Comparison of ENCODE assay signal across 25 mouse cellular contexts in the genomic region with DNA sequence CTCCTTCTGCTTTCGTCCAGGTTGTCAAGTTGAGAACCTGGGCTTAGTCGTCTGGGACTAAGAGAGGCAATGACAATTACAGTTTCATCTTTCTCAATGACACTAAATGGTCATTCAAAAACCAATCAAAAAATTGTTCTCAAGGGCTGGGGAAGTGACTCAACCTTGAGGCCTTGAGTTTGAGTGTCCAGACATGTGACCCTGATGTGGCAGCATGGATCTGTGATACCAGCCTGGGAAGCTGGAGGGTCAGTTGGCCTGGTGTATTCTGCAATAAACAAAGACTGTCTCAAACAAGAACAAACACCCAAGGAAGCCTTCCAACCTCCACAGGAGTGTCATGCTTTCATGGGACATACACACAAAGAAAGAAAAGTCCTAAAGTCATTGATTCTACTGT.
"Had no signal": no experiment of that assay in that cellular context is flagged by ENCODE, and none has a peak within 500 bp of the region (broad histone marks: within the 10 kb centered on the region; RNA-seq: fewer than 3 reads in every experiment).

No protein-coding gene starts in this region.

- H3K4me2 ChIP-seq: limb, embryonic 13.5 days; liver, embryonic 12.5 days; liver, embryonic 15.5 days; lung, embryonic 15.5 days; neural tube, embryonic 12.5 days; neural tube, embryonic 15.5 days had no signal

- ATAC-seq: liver, embryonic 12.5 days had no signal

- DNase-seq: kidney, adult 9 months; kidney, postnatal 14 days; kidney, postnatal 4 days; layer of hippocampus, adult 9-11 months; liver; lung, adult 18-20 months; lung, postnatal 10 days; lung, postnatal 36 days; midbrain, embryonic 14.5 days; right cerebral cortex, adult 18-20 months; right cerebral cortex, postnatal 14 days; right cerebral cortex, postnatal 4 days; thymus, adult 2 months; thymus, postnatal 25 days had no signal

- H3K27me3 ChIP-seq: limb, embryonic 13.5 days; liver, embryonic 12.5 days; liver, embryonic 15.5 days; lung, embryonic 15.5 days; megakaryocyte, embryonic 14.5 days; neural tube, embryonic 12.5 days; neural tube, embryonic 15.5 days had no signal

- H3K27ac ChIP-seq: layer of hippocampus, adult 2 months; limb, embryonic 10.5 days; limb, embryonic 13.5 days; liver, embryonic 12.5 days; liver, embryonic 15.5 days; lung, embryonic 15.5 days; midbrain, embryonic 10.5 days; neural tube, embryonic 12.5 days; neural tube, embryonic 15.5 days; stomach, postnatal 0 days had no signal

- H3K4me3 ChIP-seq: layer of hippocampus, adult 2 months; limb, embryonic 10.5 days; limb, embryonic 13.5 days; liver, embryonic 12.5 days; liver, embryonic 15.5 days; lung, embryonic 15.5 days; megakaryocyte, embryonic 14.5 days; midbrain, embryonic 10.5 days; neural tube, embryonic 12.5 days; neural tube, embryonic 15.5 days had no signal

- H3K36me3 ChIP-seq: neural tube, embryonic 15.5 days had no signal

- H3K4me1 ChIP-seq: limb, embryonic 13.5 days; liver, embryonic 12.5 days; liver, embryonic 15.5 days; lung, embryonic 15.5 days; midbrain, embryonic 10.5 days; neural tube, embryonic 12.5 days; neural tube, embryonic 15.5 days had no signal

- H3K9ac ChIP-seq: limb, embryonic 13.5 days; liver, embryonic 12.5 days; liver, embryonic 15.5 days; lung, embryonic 15.5 days; neural tube, embryonic 12.5 days; neural tube, embryonic 15.5 days had no signal

- H3K9me3 ChIP-seq: limb, embryonic 10.5 days; limb, embryonic 13.5 days; liver, embryonic 12.5 days; liver, embryonic 15.5 days; lung, embryonic 15.5 days; megakaryocyte, embryonic 14.5 days; midbrain, embryonic 10.5 days; neural tube, embryonic 12.5 days; neural tube, embryonic 15.5 days had no signal
